Mouse (Mus musculus) skeletal muscle tissue, adult 2 months (tissue): Measurements from ENCODE around the gene Sptssb.

Source experiments
- DNase-seq: peaks from one replicate; pipeline ENCODE4 v3.0.0-alpha.2; 2012; ENCODE audit warnings: low read depth, low spot score

Sptssb gene

DNA sequence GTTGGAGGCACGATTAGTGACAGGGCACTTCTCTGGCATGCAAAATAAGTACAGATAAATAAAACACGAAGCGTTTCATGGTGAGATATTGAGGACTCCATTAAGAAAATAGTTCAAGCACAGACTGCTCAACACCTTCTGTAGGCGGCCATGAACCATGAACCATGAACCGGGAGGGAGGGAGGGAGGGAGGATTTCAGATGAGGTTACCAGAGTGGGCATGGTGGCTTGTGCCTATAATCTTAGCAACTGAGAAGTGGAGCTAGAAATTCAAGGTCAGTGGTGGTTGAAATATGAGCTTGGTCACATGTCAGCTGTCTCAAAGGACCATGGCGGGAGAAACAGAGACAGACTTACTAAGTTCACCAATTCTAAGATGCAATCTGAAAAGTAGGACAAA is 20.3 kb downstream of the Sptssb start:
- no peak for DNase-seq

DNA sequence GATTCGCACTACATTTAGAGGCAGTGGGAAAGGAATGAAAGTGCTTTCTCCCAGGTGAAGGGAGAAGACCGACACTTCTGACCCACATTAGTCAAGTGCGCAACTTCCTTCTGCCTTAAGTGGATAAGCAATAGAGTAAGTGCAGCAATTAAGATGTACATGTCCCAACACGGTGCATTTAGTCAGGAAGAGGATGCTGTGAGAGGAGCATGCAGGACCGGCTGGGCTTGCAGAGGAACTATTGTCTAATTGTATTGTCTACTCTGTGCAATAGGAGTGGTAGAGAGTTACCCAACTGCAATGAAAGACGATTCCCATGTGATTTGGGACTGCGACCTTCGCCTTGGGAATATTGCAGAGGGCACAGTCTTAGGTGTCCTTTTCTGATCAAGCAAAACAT is 30.2 kb downstream of the Sptssb start:
- DNase-seq: no peak

DNA sequence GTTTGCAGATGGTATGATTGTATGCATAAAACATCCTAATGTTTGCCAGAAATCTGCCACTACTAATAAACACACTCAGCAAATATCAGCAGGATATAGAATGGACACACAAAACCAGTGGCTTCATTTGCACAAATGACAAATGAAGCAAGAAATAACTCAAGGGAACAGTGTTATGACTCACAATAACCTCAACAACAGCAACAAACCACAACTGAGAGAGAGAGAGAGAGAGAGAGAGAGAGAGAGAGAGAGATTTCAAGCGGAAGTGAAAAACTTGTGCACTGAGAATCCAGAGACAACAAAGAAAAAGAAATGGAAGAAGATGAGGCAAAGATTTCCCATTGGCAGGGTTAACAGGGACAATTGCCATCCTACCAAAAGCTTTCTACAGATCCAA is 35.2 kb downstream of the Sptssb start:
- no peak for DNase-seq

DNA sequence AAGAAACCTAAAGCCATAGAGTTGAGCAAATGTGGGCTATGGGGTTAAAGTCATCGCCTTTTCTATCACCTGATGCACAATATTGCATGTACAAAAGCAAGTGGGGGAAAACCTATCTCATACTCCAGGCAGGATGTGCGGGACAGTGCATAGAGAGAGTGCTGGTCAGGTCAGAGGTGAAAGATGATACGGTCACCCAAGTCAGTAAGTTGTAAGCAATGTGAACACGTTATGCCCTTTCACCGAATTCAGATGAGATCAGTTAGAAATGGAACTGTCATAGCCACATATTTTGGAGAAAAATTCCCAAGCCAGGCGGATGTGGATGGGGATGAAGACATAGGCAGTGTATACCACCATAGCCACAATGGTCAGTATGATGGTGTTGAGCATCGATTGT is 39.1 kb downstream of the Sptssb start:
- no peak for DNase-seq

DNA sequence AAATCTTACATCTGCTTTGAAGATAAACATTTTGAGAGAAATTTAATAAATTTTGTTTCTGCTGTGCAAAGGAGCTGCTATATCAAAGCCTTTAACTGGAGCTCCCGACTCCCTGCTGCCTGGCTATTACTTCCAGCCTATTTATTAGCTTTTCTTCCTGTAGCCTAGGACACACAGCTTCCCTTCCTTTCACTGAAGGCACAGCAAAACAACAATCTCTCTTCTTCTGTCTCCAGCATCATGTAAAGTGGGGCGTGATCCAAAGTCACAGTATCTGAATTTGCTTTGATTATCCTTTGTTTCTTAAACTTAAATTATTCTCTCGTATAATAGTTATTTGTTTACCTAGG is 39.9 kb downstream of the Sptssb start:
- DNase-seq: no peak

DNA sequence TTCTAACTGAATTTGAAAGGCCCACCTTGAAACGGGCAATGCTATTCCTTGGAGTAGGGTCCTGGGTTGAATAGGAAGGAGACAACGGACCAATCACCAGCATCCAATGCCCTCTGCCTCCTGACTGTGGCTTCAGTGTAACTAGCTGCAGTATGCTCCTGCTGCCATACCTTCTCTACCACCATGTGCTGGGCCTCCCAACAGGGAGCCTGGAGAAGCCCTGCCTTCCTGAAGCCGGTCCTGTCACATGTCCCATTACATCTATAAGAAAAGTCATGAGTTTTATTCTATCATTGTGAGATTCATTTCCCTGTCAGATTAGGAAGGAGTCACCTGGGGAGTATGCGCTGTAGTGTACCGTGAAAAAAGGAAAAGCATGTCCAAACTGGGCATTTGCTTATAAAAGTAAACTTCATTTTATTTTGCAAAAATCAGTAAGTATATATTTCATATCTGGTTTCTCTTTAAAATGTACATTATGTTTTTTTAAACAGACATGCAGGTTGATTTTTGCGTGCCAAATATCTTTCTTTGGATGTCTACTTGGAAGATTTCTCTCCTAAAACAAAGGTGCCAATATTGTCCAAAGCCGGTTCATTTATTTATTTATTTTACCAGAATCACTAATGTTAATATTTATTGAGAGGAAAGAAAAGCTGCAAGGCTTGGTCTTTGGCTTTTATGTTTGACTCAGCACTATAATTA is 40.4 kb downstream of the Sptssb start:
- no peak for DNase-seq

DNA sequence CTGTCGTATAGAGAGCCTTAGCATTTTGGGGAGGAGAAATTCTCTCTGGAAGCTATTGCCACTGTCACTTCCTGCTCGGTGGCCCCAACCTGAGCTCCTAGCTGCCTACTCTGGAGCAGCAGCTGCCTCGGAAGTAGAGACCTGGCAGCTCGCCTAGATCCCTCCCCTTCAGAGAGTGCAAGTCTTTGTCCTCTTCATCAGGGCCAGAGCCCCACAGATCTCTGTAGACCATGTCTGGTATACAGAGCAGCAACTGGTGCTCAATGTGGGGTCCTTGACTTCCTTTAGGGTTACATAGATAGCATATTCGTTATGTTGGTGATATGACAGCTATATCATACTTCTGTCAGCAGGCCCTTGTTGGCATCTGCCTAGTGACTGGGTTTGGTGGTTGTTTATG is 41.3 kb downstream of the Sptssb start:
- no peak for DNase-seq

DNA sequence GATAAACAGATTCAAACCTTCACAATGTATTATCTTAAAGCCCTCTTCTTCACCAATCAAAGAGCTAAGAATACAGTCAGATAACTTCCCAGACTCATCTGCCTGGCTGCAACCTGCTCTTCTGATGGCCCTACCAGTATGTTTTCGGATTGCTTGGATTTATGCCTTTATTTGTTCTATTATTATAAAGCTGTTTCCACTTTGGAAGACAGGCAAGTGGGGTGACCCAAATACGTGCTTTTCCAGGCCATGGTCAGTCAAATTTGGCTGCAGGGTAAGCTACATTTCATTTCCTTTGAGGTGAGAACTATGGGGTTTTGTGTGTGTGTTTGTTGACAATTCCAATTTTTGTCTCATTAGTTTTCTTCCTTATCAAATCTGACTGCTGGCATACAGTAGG is 43.2 kb downstream of the Sptssb start:
- no peak for DNase-seq

DNA sequence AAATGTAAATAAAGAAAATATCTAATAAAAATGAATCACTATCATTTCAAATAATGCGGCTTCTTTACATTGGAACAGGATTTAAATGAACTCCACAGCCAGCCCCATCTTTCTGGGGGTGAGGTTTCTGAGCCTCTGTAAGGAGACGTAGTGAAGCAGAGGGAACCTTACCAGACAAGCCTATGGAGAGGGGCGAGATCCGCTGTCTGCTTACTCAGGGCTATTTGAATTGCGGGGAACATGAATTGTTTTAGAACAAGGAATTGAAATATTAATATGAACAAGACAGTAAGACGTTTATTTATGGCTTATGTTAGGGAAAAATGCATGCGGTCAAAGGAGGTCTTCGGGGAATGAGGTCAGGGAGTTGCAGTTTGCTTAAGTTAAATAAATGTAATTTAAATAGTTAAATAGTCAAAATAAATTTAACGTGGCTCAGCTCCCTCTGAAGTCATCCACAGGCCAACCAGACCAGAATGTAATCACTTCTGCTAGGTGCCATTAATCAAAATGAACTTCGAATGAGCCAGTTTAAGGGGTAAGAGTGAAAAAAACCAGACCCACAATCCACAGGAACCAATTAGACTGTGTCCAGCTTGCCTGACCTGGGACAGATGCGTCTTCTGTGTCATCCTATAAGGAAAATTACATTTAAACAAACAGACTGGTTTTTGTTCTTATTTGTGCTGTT is 46.6 kb downstream of the Sptssb start:
- no peak for DNase-seq

DNA sequence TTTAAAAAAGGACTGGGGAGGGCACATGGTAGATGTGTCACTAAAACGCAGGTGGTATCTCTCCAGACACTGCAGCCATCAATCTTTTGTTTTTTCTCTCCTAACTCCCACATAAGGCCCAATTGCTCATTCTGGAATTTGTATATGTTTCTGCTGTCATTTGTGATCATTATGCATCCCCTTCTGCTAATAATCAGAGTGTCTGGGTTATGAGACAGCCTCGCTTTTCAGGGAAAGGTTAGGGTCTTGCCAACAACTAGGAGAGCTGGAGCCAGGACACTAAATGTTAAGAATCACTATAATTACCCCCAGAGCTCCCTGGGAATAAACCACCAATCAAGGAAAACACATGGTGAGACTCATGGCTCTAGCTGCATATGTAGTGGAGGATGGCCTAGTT is 47.3 kb downstream of the Sptssb start:
- no peak for DNase-seq

DNA sequence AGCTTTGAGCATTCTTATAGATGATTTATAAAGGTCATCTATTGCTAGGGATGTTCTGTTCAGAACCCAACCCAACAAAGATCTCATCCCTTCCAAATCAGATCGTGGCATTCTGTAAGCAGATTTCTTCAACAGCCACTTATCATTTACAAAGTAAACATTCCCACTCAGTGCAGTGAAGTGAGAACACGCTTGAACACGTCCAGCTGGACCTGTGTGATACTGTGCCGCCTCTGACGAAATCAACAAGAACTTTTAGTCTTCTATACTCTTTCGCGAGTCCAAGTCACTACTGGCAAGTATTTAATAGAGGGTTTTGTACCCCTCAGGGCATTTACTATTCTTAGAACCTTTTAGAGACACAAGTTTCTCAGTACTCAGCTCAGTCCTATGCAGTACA is 51.3 kb downstream of the Sptssb start:
- no peak for DNase-seq

DNA sequence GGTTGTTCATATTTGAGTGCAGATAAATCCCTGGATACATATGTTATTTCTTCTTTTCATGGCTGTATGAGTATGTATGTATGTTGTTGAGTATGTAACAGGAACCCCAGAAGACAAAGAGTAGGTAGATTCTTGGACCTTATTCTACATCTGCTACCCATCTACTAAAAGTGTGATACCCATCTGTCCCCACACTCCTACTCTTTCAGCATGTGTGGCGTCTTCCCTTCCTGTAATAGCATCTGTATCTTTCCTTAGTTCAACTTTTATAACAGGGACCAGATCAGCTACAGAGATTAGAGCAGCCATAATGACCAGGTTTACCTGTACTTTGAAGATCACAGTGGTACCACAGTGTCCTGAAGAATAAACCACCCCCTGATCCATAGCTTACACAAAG is 56.6 kb downstream of the Sptssb start:
- no peak for DNase-seq

DNA sequence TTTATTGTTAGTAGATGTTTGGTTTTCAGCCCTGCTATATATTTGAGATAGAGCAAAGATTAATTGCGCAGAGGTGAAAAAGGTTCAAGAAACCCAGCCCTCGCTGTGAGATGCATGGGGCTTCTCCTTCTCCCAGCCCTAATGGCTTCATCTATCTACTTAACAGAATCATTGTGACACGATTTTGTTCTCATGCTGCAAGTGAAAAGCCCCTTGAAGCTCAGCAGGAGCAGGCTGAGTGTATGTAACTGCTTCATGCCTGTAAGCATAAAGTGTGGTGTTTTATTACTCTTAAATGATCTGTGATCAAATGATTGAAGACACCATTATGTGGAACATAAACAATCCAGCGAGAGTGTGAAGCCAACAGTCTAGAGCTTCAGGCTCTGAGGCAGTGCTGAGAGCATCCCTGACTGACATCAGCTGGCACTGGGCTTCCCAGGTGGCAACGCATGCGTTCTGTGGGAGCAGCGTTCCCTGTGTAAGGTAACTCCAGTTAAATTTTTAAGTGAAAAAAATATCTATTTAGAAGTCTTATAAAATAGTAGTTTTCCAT is 58.8 kb downstream of the Sptssb start:
- DNase-seq: no peak

DNA sequence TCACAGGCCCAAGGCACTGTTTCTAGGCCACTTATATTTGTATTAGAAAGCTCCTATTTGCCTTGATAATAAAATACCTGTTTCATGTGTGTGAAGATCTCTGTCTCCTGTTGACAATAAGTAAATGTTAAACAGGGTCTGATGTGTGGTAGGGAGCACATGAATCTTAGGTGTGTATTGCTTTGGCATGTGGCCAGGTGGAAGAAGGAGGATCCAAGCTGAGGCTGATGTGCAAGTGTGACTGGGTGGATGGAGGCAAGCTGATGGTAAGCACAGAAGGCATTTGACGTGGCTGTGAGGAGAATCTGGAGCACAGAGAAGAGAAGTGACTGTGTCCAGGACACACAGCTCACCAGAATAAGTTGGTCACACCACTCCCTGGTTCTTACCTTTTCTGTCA is 60.6 kb downstream of the Sptssb start:
- no peak for DNase-seq

DNA sequence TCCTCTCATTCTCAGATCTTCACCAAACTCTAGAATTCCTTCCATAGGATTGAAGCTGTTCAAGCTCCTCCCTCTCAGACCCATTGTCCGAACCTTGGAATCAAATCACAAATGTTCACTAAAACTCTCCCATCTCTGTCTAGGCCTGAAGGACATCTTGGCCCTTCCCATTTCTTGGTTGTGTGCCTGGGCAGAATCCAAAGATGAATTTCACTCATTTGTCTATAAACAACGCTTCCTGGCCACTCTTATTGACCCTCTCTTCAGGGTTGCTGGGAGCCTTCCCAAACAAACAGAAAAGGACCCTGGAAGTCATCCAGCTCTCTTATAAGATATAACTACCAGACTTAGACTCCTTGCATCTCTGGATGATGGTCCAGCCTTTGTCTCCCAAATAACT is 61.8 kb downstream of the Sptssb start:
- DNase-seq: no peak

DNA sequence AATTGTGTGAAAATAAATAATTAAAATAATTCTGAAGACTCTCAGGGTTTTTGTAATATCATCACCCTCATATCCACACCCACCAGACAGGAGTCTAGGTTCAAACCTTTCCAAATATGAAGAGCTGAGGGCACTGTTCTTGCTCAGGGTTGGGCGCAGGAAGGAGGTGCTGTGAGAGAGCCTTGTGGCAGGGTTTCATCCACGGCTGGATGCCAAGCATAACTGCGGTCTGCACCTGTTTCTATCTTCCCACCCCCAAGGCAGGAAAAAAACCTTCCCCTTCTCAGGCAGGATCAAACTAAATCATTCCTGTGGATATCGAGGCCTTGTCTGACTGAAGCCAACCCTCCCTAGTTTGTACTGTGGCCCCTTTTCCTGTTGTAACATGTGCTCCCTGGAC is 62.2 kb downstream of the Sptssb start:
- DNase-seq: no peak

DNA sequence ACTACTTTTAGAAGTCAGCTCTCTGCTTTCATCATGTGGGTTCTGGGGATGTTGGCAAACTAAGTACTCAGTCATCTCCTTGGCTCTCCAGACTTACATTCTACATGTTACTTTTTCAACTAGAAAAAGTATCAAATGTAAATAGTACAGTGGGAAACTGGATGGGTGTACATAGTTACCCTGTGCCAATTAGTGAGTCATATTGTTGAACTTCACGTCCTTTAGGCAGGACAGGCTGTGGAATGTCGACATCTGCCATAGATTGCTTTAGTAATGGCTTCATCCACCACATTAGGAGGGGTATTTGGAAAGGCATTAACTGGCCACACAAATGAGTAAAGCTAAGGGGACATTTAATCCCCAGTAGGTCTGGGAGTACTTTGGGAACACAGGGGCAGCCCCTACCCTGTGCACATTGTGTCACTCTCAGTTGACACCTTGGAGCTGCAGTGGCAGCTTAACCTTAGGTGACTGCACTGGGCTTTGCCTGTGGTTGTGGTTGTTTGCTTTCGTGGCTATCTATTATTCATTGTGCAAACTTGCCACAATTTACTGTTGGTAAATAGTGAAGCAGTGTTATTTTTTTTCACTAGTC is 66.8 kb downstream of the Sptssb start:
- DNase-seq: no peak

DNA sequence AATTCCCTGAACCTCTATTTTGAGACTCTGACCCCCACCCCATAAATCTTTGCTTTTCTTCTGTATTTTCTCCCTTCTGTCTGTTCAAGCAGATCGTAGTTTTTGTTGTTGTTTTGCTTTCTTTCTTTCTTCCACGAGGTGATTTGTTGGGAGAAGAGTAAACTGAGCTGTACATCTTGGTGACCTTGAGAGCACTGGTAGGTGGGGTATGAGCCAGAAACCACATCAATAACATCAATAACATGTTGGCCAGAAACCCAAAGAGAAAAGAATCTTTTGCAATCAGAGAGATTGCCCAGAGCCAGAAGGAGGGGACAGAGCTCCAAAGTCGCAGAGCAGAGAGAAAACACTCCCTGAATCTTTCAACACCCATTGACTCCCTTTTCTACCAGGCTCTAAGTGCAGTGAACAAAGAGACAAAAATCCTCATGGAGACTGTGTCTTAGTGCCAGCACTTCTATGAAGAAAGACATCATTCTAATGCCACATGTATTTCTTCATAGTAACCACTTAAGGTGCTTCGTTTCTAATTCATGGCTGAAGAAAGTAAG is 80.4 kb downstream of the Sptssb start:
- DNase-seq: no peak

DNA sequence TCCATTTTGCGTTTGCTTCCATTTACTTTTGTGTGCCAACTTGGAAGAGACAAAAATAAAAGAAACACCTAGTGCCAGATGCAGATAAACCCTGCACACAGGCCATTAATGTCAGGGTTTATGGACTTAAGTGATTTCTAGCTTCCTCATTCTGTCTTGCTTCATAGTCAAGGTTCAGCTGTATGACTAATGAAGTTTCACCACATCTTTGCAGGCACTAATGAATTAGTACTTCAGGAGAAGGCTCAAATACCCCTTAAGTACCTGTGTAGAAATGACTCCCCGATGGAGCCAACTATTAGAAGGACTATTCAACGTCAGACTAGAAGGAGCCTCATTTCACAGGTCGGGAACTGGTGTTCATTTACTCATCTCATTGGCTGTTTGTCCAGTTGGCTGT is 86.4 kb downstream of the Sptssb start:
- DNase-seq: no peak
